Mouse (Mus musculus): ENCODE data around the gene Mrps10.

GRCm38 (mm10) chr17:47343121-47343520 lies 25.6 kb upstream of the Mrps10 start:
- TF ChIP-seq POLR2A (IDR thresholded peaks at IDR 0.05; ENCODE audit: borderline replicate concordance, control insufficient read depth, low read depth, low read length) (no peak), CTCF (IDR thresholded peaks at IDR 0.05; ENCODE audit: control insufficient read depth, insufficient read depth, low read length) (no peak)
